Mouse (Mus musculus) c-Kit-negative CD71-positive TER-119-positive erythroid progenitor cells, embryonic 14.5 days (primary cell): ENCODE data around the gene Lrrc74a.

ENCODE experiments used
- DNase-seq: peaks from one replicate; pipeline ENCODE4 v3.0.0-alpha.2; 2013; ENCODE audit warnings: low read depth, low spot score

Gene Lrrc74a

DNA sequence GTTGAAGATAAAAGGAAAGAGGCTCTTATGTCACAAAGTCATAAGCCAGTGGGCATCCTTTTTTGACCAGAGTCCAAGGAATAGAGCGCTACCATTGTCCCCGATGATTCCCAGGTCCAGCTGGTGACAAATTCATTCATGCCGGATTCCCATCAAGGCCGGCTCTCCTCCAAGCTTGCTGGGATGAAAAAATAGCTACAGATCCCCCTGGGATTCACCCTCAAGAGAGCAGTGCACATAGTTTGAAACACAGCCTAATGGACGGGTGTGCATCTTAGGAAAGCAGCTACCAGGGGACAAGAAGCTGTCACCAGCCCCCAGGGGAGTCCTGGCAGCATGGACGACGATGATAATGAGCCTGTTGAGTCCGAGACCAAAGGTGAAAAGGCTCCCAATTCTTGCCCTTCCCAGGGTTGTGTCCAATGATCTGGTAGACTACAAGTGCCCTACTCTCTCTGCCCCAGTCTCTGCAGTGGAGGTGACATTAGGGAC, at the start of gene Lrrc74a:
Gene Lrrc74a (plus strand): TSS at position 51 of the 492 bp plus-strand sequence.
- DNase-seq = no peak

DNA sequence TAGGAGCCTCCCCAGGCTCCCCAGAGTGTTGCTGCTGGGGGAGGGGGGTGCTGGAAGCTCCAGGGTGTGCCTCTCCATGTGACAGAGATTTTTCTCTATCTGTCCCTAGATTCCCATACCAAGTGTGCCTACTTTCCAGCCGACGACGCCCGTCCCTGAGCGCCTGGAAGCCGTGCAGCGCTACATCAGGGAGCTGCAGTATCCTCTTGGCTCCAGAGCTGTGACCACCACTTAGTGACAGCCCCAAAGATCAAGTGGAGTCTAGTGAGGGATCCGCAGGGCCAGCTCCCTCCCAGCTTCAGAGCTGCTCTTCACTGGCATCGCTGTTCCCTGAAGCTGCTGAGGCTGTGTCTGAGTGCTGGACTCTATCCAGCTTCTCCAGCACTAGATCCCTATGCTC, 48.9 kb upstream of the Lrrc74a start:
- DNase-seq = no peak

DNA sequence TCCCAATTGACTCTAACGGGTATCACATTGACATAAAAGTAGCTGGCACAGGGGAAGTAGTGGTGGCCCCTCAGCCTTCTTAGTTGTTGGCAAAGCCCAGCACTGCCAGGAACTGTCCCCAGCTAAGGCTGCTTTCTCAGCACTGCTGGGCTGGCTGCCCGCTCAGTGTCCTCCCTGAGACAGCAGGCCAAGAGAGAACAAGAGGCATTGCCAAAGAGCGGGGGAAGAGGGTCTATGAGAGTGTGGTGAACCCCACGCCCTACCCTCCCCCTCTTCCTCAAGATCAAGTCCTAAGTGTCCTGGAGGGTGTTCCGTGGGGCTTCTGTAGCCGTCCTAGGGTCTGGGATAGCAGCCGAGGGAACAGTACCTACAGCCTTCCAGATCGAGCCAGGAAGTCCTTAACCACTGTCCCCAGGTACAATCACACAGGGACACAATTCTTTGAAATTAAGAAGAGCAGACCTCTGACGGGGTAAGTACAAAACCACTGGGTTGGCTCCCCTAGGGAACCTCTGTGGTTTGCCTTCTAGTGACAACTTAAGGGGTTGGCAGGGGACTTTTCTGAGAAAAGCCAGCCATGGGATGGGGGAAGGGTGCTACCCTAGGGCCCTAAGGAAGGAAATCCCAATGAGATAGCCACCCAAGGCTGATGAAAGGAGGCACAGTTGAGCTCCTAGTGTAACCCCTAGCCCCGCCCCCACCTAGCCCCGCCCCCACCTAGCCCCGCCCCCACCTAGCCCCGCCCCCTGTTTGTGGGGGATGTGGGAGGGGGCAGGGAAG, 47.4 kb upstream of the Lrrc74a start:
- no peak for DNase-seq

DNA sequence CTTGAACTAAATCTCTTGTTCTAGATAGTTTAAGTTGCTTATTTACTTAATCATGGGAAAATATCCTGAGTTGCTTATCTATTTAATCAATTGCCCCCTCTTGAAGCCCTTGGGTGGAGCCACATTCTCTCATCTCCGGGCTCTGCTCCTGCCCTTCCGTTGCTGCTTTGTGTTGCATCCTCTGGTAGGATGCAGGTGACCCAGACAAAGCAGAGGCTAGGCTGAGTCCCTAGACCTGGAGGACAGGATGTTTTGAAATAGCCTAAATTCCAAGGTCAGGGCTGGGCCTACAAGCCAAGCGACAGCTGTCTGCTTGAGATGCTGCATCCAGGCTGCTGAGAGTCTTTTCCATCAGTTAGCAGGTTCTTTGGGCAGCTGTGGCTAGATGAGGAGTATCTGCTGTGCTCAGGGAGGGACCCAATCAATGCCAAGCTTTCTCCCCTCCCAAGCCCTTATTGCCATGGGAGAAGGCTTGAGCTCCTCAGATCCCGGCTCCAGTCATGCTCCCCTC, 46.7 kb upstream of the Lrrc74a start:
- DNase-seq = no peak

DNA sequence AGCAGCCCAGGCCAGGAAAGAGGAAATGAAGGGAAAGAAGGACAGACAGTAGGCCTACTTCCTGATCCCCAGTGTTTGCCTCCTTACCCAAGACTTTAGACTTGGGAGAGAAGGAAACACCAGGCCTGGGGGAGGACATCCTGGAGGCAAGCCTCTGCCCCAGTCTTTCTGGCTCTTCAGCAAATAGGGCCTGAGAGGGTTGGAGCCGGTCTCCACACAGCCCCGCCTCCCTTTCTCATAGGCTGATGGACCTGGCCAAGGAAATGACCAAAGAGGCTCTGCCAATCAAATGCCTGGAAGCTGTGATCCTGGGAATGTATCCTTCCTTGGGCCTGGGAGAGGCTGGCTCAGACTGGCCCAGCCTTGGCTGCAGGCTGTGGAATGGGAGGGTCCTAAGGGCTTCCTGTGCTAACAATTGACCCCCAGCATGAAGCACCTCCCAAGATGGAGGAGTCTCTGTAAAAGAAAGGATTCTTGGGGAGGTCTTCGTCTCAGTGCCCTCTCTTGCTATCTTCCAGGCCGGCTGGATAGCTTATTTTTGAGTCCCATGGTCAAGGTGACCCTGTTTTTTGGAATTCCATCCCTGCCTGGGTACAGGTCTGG, 46.1 kb upstream of the Lrrc74a start:
- DNase-seq = no peak

DNA sequence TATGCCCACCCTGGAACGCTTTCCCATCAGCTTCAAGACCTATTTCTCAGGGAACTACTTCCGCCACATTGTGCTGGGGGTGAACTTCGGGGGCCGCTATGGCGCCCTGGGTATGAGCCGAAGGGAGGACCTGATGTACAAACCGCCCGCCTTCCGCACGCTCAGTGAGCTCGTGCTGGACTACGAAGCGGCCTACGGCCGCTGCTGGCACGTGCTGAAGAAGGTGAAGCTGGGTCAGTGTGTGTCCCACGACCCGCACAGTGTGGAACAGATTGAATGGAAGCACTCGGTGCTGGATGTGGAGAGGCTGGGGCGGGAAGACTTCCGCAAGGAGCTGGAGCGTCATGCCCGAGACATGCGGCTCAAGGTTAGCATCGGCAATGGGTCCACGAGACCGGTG, 45.3 kb upstream of the Lrrc74a start:
- DNase-seq = no peak

DNA sequence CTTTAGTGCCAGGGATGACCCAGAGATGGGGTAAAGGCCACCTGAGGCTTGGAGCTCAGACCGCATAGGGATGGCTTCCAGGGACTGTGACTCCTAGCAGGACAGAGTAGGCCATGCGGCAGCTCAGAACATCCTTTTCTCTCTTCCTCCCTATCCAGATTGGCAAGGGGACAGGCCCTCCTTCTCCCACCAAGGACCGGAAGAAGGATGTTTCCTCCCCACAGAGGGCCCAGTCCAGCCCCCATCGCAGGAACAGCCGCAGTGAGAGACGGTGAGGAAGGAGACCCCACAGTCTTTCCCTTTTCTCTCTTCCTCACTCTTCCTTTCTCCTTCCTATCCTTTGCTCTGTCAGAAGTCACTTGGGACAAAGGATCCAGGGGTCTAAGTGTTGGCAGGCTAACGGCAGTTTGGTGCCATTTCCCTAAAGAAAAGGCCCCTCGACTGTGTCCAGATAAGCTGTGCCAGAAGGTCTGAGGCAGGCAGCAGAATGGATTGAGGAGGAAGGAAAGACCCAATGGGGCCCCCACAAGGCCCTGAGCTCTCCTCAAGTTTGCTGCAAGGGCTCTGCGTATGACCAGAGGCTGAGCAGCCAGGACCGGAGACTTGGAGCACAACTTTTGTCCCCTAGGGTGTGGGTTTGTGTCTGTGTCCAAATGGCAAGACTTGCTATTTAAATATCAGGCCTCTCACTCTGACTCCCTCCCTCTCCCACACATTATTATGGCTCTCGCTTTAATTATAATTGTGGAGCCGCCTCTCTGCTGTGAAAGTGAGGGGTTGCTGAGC, 43.3 kb upstream of the Lrrc74a start:
- DNase-seq = no peak

DNA sequence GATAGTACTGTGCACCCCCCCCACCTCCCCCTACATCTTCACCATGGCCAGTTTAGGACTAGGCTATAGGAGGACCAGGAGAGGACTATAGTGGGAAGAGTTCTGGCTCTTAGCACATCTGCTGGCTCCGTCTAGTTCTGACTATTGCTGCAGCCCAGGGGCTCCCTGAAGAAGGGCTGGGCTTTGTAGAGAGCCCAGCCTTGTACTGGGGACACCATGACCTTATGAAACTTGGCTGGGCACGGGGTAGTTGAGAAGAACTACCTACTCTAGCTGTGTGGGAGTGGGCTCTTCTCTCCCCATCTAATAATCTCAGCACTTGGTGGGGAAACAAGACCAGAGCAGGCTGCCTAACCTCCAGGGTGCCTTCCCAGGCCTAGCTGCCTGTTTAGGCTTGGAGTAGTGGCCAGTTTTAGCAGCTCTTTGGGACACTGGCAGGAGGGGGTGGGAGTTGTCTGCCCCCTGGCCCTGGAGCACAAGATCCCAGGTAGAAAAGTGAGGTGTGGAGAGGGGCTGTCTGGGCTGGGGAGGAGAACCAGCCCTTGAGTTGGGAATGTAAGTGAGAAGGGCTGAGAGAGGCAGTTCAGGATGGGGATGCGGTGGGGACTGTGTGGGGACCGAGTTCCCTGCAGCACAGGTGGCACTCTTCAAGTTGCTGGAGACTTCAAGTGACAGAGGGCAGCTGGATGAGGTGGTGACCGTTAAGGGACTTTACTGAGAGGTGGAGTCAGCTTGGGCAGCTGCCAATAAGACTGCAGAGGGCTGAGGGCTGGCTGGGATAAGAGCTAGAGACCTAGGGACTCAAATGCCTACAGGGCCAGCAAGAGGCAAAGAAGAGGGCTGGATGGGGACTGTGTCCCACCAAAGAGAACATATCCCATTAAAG, 41.5 kb upstream of the Lrrc74a start:
- DNase-seq = no peak

DNA sequence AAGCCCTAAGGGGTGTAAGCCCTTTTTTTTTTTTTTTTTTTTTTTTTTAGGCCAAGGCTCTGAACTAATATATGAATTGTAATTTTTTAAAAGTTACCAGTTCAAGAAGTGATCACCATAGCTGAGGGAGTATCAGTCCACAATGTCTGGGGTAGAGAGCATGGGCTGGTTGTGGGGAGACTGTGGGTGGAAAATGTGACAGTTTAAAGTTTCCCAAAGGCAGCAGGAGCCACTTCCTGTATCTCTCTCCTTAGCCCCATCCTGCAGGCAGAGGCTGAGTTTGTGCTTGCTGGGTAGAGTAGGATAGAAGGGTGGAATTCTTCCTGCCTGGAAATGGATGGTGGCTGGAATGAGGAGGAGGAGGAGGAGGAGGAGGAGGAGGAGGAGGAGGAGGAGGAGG, 40.8 kb upstream of the Lrrc74a start:
- no peak for DNase-seq

DNA sequence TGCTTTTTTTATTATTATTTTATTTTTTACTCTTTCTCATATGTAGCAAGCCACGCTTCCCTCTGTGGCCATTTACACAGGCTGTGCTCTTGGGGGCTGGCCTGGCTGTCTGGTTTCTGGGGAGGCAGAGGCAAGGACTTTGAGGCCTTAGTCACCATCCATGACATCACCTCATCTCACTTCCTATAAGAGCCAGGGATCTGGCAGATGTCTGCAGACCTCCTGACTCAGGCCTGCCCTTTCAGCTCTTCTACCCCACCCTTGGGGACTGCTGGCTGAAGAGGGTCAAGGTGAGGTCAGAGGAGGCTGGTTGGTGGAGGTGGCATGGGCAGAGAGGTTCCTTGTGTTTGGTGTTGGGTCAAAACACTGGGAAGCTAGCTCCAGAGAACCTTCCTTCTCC, 39.7 kb upstream of the Lrrc74a start:
- DNase-seq = no peak

DNA sequence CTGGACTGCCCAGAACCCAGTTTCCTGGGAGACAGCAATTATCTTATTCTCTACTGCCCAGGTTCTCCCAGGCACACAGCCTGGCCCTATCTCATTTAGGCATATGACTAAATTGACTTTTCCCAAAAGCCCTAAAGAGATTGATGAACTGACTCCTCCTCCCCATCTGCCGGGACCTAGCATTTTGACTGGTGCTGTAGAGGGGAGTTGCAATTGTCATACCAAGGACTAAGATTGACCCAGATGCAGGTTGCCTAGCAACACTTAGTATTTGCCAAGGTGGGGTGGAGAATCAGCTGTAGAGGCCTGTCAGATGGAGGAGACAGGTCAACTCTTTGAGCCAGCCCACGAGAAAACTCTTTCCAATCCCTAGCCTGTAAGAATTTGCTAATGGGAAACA, 36.2 kb upstream of the Lrrc74a start:
- no peak for DNase-seq

DNA sequence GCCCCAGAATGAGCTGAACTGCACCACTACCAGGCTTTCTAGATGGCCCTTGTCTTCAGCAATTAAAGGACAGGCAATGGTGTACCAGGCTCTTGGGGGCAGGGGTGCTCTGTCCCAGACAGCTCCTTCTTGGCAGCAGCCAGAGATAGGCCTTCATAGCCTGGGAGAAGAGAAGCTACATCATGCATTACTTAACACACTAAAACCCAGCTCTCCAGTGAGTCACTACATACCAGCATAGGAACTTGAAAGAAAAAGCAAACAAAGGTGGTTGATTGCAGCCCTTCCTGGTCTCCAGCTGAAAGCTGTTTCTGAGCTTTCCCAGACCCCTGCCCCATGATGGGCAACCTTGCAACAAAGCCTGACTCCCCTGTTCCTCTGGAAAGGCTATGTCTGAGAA, 35.6 kb upstream of the Lrrc74a start:
- DNase-seq = no peak

DNA sequence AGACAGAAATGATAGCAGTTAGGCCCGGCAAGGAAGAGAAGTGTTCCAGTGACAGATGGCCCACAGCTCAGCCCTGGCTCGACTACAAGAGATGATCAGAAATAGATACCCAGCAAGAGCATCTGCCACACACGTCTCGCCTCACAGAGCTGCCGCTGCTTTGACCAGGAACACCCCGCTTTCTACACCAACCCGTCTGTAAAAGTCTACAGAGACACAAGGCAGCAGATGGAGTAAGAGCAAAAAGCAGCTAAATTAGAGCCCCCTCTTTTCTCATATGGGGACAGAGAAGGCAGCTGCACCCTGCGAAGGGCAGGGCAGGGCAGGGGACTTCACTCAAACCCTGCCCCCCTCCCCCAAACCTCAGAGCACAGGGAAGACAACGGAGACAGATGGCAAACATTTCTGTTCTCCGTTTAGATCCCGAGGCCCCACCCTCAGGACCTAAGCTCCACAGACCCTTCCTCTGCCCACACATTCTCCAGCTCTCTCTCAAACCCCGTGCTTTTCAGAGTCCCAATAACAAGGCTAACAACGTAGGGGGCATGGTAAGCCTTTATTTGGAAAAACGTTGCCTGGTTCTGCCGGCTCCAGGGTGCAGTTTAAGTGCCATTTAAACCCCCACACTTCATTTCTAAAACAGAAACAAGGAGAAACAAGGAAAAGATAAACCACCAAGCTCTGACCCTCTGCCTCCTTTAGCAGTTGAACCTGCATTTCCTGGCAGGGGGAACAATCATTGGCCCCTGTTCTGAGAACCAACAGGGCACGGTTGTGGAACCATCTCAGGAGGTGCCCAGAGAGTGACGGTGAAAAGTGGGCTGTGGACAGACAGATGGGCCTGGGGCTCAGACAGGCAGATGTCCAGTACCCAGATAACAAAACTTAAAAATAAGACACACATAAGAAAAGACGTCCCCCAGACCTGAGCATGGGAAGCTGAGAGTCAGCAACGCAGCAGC, 33.9 kb upstream of the Lrrc74a start:
- no peak for DNase-seq

DNA sequence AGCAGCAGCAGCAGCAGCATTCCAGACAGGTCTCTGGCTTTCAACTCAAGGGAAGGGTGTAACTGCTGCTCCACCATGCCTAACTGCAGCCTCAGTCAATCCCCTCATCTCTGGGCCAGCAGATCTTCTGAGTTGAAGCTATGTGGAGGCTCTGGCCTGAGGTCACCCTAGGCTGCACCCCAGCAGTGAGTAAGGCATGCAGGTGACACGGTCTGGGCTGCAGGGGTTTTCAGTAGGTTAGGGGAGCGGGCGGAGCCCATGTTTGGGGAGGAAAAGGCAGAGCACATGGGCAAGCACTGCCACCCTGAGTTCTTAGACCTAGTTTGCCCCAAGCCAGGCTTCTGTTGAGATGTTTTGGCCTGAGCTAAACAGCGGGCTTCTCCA, 33.2 kb upstream of the Lrrc74a start:
- no peak for DNase-seq

DNA sequence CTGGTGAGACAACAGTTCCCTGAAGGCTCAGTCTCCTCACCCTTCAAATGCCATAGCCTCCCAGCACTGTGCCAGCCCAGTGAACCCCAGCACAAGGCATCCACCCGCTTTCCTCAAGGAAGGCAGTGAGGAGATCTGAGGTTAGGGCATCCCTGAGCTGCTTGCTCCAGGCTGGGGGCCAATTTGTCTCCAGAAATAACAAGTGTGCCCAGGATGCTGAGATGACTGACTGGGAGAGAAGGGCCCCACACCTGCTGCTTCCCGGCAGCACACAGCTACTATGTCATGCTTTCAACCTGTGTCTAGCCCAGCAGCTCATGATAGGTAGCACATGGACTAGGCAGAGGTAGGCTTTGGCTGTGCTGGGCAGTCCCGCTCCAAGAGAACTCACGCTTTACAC, 32.7 kb upstream of the Lrrc74a start:
- no peak for DNase-seq

DNA sequence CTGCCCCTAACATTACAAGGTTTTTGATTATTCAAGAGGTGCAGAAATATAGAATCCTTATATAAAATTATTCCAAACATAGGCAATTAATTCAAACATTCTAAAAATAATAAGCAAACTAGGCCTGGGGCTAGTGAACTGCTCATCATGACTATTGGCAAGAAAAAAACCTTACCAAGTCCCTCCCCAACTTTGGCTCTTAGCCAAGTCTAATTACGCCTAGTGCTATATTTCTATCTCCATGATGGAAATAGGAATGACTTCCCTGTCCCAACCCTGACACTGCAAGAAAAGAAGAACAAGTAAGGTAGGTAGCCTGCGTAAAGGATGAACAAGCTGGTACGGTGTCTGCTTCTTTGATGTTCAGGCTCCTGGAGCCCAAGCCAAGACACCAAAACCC, 31.5 kb upstream of the Lrrc74a start:
- DNase-seq = no peak

DNA sequence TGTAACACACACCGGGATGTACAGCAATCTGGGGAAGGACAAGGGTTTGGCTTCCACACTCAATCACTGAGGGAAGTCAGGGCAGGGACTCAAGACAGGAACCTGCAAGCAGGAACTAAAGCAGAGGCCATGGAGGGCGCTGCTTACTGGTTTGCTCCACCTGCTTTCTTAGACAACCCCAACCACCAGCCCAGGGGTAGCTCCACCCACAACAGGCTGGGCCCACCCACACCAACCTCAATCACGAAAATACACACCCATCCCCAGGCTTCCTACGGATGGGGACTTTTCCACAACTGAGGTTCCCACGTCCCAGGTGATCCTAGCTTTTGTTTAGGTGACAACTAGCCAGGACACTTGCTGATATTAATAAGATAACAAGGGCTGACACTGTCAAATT, 28.3 kb upstream of the Lrrc74a start:
- no peak for DNase-seq

DNA sequence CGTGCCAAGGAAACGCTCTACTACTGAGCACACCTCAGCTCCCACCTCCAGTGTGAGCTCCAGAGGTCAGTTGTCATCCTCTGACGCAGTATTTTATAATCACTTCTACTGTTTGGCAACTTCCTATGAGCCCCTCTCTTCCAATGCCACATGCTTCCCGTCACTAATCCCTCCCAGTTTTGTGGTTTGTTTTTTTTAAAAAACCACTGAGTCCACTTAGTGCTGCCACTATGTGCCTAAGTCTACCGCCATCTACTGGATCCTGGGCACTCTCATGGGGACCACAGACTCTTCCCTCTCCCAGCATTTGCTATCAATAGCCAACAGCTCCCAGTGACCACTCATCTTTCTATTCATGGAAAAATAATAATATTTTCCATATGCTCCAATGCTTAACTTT, 20.1 kb upstream of the Lrrc74a start:
- DNase-seq = no peak

DNA sequence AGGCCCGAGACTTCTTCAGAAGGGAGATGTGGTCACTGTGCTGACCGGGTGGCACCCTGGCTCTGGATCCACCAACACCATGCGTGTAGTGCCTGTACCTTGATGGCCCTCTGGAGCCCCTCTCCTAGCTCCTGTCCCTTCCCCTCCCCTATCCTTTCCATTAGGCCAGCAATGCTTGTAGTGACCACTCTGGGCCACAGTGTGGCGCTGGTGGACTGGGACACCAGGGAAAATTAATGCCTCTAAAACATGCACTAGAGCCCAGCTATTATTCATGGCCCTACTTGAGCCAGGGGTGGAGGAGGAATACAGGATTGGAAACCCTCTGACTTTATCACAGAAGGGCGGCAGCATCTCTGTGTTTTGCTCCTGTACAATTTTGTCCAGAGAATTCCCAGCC, 18.8 kb upstream of the Lrrc74a start:
- DNase-seq = no peak

DNA sequence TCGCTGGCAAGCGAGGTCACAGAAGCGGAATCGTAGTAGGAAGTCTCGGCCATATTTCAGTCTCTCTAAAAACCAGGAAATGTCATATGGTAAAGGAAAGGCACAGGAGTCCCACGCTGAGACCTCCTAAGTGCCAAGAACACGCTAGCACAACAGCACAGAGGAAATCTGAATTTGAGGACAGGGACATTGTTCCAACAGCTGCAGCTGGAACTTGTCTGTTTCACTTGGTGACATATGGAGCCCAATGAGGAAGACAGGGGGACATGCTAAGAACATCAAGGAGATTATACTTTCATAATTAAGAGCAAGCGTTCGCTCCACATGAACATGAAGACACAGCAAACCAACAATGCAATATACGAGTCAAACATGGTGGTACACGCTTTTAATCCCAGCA, 17.2 kb upstream of the Lrrc74a start:
- no peak for DNase-seq
